Mouse (Mus musculus) hindlimb bud, embryonic 11.5 days (tissue): ENCODE results near the gene Flt3l.
A peak's percentile ranks its signal among the peaks of the same experiment; 100 is the strongest.
"Not testable (repeated sequence)": the region's sequence is repeated elsewhere in the genome, so short reads cannot be mapped to it uniquely, and the experiment has no call there.

ENCODE experiments used
- DNase-seq: peaks from one replicate; pipeline ENCODE4 v3.0.0-alpha.2; 2012; ENCODE audit warnings: low read depth, low spot score; ENCODE audit errors: extremely low spot score

Gene Flt3l

DNA sequence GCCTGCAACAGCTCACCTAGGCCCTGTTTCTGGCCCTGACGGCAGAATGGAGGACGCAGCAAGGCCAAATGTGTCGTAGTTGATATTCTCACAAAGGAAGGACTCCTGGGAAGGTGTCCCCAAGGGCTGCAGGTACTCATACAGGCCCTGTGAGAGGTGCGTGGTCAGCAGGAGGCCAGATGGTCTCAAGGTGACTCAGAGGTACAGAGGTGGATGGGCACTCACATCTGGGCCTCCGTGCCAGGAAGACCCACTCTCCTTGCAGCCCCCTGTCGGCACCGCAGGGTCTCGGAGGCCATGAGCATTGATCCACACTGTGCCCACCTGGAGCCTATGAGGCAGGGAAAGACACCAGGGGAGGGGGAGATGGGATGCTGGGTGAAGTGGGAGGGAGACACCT lies 9.2 kb upstream of the Flt3l start:
- no peak for DNase-seq

DNA sequence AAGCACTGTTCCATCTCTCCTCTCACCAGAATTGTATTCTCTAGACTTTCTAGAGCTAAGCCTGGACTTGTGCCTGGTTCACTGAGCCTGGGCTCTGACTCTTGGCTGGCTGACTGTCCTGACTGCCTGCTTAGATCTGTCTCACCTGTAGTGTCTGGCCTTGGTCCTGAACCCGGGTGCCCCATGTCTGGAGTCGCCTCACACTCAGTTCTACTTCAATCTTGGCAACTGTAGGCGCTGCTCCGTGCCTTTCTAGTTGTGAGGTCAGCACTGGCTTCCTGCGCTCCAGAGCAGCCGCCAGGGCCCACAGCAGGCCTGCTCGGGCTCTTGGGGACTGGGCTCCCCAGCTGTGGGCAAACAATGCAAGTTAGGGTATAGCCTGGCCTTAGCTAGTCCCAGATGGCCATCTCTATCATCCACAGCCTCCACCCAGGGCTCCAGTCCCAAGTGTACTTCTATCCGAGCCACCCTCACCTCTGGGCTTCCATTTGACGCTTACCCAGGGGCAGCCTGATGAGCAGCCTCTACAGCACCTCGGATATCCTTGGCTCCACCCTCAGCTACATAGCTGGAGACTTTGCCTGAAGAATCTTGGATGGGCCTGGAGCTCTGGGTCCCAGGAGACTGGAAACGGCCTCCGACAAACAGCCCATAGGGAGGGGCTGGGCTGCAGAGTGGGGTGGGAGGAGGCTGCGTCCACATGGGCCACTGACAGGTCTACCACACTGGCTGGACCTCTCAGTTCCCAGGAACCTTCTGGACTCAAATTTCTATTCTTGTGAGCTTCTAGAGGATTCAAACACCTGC lies 8.3 kb upstream of the Flt3l start:
- DNase-seq, result no peak

DNA sequence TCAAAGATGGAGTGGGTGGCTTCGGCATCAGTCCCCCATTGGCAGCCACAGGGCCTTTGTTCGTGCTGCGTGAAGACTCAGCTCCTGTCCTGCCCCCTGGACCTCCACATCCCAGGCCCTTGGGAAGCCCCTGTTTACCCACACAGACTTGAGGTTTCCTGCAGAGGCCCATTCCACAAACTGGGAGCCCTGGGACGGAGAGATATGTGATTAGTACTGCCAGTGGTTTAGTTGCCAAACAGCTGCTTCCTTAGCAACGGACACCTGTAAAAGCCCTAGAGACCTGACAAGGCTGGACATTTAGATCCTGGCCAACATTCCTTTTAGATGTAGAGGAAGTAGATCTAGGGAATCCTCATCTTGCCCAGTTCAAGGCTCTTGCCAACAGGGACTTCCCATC lies 5.7 kb upstream of the Flt3l start:
- no peak for DNase-seq

DNA sequence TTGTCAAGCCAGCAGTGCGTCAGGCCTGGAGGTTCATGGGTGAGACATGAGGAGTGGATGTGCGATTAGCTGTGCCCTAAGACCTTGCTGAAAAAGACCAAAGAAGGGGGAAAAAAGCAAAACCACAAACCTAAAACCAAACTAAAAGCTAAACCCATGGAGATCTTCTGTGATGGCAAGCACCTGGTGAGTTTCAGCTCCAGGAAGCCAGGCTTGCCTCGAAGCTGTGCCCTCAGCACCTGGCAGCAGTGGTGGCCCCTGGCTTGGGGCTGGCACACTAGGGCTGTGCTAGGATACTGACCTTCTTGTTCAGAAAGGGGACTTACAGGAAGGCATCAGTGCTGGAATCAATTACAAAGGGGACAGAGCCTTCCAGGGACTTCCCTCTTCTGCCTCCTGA lies 5.1 kb upstream of the Flt3l start:
- no peak for DNase-seq

DNA sequence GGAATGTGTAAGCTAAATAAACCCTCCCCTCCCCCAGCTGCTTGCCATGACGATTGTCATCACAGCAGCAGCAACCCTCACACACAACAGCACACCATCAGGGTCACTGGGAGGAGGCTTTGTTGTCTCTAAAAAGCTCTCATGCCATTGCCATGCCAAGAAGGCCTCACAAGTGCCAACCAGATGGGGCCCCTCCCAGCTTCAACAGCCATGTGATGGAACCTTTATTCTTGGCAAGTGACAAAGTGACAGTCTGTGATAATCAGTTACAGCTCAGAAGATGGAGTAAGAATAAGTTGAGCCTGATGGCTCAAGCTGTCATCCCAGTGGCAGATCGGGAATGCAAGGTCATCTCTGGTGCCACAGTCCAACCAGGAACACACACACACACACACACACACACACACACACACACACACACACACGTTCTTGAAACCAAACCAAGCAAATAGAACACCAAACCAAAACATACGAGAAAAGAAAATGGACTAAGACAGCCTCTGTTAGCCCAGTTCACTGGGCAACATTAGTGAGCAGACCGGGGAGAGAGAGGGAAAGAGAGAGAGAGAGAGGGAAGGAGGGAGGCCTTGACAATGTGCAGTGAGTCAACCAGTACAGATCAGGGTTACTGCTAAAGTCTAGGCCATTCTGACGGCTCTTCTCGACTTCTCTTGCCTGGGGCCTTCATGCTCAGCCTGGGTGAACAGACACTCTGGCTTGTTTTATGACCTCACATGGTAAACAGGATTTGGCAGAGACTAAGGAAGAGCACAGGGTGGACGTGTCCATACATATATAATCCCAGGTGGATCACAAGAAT lies 3.9 kb upstream of the Flt3l start:
- DNase-seq, result no peak

DNA sequence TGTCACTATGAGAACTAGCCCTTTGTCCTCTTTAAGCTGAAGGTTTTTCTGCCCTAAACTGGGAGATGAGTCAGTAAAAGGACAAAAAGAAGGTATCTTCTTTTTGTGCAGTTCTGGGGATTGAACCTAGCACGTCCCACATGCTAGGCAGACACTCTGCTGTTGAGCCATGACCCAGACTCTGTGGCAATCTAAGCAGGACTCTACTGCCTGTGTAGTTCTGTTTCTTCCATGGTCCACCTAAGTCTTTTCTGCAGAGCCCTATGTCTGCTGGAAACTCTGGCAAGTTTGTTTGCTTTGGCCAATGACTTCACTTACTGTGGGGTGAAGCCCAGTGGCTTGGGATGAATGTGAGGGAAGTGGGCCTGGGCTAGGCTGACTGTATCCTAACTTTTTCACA lies 2.2 kb upstream of the Flt3l start:
- no peak for DNase-seq

DNA sequence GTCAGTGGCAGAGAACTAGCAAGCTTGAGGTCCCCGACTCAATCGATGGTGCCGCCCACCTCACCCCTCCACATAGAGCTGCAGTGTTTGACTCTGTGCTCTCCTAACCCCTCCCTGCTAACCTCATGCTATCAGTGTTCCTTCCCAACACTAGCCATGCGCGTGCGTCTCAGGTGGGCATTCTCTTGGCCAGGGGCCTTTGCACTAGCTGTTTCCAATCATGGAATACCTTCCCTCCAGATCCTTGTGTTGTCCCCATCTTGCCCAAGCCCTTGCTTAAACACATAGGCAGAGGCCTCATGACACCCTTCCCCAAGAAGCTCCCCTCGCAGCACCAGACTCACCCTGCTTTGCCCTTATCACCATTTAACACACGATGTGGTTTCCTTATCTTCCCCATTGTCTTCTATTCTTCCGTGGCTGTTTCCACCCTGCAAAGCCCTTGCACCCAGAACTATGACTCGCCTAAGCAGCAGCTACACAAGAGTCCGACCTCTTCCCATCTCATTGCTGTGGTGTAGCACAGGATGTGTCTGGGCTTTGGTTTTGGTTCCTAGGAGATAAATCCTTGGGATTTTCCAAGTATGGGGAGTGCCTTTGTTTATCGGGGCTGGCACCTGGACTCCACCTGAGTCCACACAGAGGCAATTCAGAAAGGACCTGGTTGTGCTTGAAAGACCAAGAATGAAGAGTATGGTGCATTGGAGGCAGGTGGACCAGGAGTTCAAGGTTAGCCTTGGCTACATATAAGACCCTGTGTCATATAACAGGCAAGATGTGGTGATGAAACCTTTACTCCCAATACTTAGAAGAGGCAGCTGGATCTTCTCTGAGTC lies 1.2 kb upstream of the Flt3l start:
- DNase-seq, result no peak

DNA sequence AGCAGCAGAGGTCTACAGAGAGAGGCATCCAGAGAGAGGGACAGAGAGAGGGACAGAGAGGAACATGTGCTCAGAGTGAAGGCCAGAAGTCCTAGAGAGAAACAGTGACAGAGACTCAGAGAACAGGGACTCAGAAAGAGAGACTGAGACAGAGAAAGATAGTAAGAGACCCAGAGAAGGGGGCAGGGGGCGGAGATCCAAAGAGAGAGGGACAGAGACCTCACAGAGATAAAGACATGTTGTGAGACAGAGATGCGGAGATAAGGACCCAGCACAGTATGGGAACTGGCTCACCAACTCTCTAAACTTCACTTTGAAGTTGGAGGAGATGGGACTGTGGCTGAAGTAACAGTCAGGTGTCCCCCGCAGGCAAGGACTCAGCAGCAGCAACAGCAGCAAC lies 862 bp downstream of the Flt3l start:
- DNase-seq, result no peak

DNA sequence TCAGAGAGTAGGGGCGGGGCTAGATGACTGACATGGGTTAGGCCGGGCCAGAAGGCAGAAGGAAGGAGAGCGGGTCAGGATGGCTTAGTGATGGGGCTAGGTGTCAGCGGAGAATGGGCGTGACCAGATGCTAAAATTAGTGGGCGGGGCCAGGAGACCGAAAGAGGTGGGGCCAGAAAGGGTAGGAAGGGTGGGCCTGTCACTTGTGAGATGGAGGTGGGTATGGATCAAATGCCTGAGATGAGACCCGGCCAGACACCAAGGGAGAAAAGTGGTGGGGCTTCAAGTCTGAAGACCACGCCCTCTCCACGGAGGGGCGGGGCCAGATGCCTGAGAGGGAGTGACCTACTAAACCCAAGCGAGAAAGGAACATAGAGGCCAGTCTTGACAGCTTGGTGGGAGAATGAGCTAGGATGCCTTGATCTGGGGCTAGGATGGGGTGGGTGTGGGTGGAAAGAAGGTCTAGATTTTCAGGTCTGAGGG lies 1.6 kb downstream of the Flt3l start:
- DNase-seq, result no peak

DNA sequence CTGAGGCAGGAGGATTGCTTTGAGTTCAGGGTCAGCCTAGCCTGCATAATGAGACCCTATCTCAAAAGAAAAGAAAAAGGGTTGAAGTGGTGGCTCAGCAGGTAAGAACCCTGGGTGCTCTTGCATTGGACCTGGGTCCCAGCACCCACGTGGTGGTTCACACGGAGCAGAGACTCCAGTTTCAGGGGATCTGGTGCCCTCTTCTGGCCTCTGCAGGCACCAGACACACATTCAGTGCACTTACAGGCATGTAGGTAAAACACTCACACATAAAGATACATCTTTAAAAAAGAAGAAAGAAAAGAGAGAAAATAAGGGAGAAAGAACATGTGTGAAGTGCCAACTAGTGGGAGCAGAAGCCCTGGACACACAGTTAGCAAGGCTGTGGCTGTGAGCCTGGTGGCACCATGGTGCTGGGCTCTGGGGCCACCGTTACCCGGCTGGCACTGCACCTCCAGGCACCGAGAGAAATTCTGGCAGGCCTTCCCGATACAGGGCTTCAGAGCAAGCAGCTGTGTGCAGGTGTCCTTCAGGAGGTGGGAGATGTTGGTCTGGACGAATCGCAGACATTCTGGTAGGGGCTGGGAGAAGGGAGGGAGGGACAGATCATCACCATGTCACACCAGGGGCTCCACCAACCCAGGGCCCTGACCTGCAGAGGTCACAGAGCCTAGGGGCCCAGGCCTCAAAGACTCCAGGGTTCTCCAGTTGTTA lies 2.6 kb downstream of the Flt3l start:
- DNase-seq, result no peak

DNA sequence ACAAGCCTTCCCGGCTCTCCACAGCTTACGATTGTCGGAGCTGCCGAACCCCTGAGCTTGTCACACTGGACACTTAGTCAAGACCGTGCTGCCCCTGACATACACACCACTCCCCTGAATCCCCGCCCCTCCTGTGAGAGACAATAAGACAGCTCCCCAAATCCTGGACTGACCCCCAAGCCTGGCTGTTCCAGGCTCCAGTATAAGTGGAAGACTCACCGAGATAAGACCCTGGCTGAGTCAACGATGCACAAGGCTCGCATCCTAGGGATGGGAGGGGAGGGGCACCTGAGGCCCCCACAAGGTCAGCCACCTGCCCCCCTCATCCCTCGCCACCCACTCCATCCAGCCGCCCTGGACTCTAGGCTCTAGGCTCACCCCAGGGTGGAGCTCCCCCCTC lies 4.4 kb downstream of the Flt3l start:
- DNase-seq, result no peak

DNA sequence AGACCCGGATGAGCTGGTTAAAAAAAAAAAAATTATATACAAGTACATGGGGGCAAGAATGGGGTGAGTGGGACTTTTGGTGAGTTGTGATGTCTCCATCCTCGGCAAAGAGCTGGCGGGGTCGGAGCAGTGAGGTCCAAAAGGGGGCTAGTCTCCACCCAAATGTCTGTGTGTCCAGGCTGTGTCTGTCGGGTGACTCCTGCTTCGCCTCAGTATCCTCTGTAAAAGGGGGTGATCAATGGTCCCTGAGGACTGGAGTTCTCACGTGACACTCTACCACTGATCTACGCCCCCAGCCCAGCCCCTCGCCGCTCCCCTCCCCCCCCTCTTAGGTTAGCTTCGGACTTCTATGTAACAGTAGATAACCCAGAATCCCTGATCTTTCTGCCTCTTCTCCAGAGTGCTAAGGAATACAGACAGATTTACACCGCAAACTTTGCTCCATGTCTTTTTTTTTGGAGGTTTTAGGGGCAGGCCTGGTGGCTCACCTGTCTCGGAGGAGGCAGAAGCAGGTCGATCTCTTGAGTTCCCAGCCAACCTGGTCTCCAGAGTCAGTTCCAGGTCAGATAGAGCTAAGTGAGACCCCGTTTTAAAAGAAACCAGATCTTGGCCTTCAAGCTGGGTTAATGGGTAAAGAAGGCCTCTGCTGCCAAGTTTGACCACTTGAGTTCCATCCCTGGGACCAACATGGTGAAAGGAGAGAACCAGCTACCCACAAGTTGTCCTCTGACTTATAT lies 6.3 kb downstream of the Flt3l start:
- DNase-seq, result no peak

DNA sequence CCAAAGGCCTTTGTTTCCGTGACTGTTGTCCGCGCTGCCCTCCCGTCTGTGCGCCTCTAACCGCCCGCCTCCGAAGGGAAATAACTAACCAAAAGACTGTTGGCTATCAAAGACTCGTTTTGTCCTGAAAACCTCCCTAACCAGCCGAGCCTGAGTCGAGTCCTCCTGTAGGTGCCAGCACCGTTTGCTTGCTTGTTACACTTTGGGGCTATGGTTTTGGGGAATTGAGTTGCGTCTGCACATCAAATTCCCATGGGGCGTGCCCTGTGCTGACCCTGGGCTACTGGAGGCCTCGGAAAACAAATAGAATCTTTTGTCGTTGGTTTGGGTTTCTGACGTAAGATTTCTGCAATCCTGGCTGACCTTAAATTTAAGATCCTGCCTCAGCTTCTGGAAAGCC lies 6.9 kb downstream of the Flt3l start:
- DNase-seq, result no peak

DNA sequence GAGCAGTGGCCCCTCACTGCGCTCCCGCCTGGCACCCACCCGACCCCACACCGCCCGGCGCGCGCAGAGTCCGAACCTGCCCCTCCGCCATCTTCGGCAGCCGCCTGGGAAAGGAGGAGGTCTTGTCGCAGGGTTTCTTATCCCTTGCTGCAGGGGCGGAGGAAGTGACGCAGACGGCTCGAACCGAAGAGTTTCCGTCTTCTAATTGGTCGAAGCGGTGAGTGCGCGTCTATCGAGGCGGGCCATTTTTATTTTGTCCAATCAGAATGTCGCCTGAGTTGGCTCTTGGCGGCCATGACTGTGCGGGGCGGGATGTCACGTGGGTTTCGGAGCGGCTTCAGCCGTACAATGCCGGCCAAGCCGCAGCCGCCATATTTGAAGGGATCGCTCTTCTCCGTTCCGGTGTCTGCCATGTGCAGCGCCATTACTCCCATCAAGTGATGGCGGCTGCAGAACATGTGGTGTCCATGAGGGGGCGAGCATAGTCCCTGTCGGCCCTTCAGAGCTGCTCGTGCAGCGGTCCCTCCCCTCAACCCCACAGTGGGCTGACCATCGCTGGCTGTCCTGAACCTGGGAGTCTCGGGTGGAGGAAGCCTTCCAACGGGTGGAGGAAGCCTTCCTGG lies 7.5 kb downstream of the Flt3l start, which contains the start of gene Rpl13a:
Gene Rpl13a, minus strand, starts transcription at position 138 of the 623 bp plus-strand sequence.
- peak; percentile 98 for DNase-seq

DNA sequence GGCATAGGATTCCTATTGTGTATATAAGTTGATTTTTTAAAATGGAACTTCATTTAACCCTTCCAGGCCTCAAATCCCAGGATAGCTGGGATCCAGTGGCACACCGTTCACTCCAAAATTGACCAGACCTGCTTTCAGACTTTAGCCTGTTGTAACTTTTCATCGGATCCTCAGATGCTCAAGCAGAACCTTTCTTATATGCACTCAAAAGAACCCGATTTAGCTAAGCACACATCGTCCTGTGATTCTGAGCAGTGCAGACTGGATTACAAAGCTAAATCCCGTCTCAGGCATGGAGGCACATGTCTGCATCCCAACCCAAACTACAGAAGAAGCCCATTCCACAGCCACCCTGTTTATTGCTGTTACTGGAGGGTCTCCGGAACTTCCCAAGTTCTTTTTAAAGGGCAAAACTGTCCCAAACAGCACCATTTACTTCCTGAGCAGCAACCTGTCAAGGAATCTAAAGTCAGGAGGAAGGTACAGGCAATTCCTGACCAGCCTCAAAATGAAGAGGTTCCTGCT lies 8.5 kb downstream of the Flt3l start:
- no peak for DNase-seq

DNA sequence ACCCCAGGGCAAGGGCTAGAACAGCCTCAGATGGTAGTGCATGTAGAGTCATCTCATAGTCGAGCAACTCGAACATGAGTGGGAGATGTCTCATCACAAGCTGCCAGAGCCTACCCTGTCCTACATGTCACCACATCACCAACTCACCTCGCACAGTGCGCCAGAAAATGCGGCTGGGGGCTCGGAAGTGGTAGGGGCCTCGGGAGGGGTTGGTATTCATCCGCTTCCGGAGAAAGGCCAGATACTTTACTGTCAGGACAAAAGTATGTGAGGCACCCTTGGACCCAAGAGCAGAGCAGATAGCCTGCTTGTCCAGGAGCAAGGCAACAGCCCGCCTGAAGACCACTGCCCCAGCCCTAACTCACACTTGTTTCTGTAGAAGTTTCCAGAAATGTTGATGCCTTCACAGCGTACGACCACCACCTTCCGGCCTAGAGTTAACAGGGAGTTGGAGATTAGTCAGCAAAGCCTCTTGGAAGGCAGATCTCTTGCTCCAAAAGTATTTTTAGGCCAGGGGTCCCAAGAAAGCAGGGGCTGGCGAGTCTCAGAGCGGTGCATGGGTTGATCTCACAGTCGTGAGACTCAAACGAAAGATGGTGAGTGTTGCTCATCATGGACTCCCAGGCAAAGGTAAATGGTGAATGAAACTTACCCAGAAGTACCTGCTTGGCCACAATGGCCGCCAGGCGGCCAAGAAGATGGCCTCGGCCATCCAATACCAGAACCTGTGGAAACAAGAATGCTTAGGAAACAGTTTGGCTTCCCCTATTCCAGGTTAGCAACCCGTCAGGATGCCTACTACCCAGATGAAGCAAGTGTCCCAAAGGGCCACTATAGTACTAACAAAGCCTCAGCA lies 9.2 kb downstream of the Flt3l start:
- DNase-seq, result no peak

DNA sequence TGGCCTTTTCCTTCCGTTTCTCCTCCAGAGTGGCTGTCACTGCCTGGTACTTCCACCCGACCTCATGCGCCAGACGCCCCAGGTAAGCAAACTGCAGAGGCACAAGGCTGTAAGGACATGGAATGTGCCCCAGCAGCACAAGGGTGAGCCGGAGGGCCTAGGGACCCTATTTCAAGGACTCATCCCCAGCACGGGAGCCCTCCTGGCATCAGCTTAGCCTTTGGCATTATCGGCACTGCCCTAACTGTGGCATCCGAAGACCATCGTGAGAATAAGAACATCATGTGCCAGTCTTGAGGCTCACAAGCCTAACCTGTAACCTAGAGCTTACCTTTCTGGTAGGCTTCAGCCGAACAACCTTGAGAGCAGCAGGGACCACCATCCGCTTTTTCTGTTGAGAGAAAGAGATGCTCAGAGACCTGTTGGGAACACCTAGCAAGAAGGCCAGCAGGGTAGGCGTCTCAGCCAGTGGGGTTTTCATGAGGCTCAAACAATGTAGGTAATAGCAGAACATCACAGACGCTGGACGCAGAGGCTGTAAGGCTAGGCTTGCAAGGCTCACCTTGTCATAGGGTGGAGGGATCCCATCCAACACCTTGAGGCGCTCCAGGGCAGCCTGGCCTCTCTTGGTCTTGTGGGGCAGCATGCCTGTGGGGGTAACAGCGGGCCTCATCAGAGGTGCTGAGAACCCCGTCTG lies 9.9 kb downstream of the Flt3l start:
- no peak for DNase-seq

DNA sequence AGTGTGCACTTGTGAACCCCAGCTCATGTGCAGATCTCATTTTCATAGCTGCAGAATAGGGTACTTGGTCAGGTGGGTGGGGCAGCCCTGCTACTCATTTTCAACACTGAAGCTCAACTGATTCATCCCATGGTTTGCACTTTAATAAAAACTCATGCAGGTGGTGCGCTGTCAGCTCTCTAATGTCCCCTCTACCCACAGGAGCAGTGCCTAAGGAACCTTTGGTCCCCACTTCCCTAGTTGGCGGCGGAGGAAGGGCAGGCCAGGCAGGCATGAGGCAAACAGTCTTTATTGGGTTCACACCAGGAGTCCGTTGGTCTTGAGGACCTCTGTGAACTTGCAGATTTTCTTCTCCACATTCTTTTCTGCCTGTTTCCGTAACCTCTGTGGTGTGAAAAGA lies 10.6 kb downstream of the Flt3l start:
- not testable (repeated sequence) for DNase-seq
